Mouse (Mus musculus) CD4-positive helper T cell, adult 2 months (primary cell): ENCODE measurements around the gene Gne.

Experiments
- DNase-seq: peaks from one replicate; pipeline ENCODE4 v3.0.0-alpha.2; 2012; ENCODE audit warnings: low read depth, missing footprints, low spot score

The Gne gene

GRCm38 (mm10) chr4:44024241-44024640, 59.7 kb downstream of the Gne start:
- no peak for DNase-seq

GRCm38 (mm10) chr4:44023681-44024080, 60.3 kb downstream of the Gne start:
- no peak for DNase-seq

DNA sequence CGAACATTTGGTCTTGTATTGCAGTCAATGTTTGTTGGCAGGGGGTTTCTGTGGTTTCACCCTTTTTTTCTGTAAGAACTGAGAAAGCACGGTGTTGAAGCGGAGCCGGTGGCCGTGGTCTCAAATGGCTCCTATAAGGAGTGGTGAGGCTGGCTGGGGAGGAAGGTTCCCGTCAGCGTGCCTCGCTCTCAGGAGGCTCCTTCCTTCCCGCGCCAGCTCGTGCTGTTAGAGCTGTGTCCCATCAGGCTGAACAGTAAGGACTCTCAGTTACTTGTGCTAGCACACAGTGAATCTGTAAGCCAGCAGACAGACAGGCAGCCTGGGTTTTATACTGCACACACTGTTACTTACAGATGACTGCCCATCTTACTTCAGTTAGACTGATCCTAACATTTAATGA, 61.2 kb downstream of the Gne start:
- no peak for DNase-seq

DNA sequence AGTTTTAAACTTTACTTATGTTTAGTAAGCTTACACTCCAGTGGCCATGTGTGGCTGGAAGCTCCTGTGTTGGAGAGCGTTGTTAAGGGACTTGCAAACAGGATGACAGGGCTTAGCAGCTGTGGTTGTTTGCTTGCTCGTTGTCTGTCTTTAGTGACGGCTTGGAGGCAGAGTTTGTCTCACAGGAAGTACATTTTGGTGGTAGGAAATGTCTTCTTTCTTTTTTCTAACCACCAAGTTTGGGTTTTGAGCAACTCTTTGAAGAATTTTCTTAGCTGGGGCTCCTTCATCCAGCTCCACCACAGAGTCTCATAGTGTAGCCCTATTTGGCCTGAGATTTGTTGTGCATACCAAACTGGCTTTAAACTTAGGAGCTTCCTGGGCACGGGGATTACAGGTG, 61.7 kb downstream of the Gne start:
- peak; percentile 90 for DNase-seq

DNA sequence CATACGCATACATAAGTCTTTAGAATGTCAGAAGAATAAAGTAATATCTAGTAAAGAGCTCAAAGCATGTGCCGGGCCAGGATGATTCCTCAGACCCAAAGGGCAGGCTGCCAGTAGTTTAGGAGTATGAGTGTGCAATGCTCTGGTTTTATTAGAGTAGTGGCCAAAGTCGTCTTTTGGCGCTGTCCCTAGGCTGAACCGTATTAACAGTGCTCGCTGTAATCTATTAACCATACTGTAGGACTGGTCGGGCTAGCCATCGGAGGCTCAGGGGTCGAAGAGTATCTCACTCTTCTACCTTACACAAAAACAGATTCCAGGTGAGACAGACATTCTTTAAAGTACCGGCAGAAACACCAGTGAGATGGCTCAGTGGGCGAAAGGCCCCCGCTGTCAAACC, 67.2 kb downstream of the Gne start:
- DNase-seq: no peak

- no peak for DNase-seq
These were observed 67.9 kb downstream of the Gne start for GRCm38 (mm10) chr4:44016071-44016470.

DNA sequence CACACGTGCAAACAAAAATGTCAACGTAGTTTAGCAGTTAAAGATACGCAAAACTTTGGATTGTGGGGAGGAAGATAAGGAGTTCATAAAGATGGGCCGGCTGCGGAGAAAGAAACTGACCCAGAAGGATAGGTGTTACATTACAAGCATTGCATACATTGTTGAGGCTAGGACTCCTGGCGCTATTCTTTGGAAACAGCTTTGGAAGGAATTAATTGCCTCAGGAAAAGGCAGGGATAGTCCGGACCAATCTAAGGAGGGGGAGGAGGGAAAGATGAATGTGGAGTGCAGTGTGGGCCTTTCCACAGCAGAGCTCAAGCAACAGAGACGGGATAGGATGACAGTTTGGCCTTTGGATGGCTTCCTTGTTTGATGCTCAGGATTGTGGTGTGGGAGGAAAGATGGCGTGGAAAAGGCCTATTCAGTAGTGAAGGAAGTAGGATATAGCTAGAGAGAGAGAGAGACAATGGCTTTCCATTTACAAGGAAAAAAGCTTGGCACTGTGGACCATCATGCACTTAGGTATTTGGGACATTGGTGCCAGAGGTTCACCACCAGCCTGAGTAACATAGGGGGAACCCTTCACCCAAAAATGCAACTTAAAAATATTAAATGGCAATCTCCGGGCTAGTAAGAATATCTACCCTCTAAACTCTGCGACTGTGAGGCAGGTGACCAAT, 70.4 kb downstream of the Gne start:
- no peak for DNase-seq

DNA sequence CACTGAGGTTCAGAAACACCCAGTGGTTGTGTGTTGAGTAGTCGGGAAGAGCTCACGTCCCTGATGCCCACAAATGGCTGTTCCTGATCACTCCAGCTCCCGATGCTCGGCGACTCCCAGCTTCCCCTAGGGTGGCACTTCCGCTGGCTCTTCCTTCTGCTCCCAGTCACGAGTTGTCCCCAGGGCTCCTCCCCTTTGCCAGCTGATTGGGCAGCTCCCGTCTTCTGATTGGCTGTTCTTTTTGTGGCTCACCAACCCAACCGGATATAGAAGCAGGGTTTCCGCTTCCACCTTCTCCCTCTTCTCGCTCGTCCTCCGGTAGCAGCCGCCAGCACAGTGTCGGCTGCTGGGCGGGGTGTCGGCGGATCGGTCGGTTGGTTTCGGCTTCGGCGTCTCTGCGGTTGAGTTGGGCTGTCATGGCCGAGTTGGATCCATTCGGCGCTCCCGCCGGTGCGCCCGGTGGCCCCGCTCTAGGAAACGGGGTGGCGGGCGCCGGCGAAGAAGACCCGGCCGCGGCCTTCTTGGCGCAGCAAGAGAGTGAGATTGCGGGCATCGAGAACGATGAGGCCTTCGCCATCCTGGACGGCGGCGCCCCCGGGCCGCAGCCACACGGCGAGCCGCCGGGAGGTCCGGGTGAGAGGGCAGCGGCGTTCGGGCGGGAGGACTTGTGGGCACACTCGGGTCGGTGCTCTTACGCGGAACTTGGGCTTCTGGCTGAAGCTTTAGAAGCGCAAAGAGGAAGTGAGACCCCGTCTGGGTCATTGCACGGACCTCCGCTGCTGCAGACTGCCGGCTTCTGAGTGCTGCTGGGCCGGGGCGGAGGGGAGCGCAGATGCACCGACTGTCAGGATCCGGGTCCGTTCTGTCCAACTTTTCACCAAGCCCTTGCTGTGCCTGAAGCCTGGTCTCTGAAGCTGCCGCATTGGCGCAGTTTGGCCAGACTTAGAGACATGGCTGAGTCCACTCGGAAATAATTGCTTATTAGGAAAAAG, 71.3 kb downstream of the Gne start:
- DNase-seq: peak; percentile 94

DNA sequence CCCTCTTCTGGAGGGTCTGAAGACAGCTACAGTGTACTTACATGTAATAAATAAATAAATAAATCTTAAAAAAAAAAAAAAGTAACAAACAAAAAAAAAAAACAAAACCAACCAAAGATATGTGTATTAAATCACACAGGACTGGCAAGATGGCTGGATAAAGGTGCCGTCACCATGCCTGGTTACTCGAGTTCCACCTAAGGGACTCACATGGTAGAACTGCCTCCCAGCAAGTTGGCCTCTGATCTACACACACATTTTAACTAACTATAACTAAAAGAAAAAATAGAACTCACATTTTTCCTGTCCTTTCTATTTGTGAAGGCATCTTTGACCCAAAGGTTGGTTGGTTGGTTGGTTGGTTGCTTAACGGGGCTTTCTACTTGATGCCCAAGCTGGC, 72.2 kb downstream of the Gne start:
- DNase-seq: peak; percentile 23

DNA sequence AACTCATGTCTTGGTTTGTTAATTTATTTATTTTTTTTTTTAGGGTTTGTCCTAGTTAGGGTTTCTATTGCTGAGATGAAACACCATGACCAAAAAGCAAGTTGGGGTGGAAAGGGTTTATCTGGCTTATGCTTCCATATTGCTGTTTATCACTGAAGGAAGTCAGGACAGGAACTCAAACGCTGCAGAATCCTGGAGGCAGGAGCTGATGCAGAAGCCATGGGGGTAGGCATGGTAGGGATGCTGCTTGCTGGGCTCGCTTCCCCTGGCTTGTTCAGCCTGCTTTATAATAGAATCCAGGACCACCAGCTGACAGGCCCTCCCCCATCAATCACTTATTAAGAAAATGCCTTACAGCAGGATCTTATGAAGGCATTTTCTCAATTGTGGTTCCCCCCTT, 73.1 kb downstream of the Gne start:
- no peak for DNase-seq

GRCm38 (mm10) chr4:44010176-44010575, 73.8 kb downstream of the Gne start:
- DNase-seq: no peak

- DNase-seq: no peak
These were observed 79.2 kb downstream of the Gne start for GRCm38 (mm10) chr4:44004623-44005409.

- no peak for DNase-seq
These were observed 79.9 kb downstream of the Gne start, which contains the start of gene Clta for GRCm38 (mm10) chr4:44004126-44004525. Gene Clta (plus strand): TSS chr4:44004452.

GRCm38 (mm10) chr4:44003622-44004021, 80.4 kb downstream of the Gne start:
- no peak for DNase-seq

- DNase-seq: no peak
These were observed 89.6 kb downstream of the Gne start for GRCm38 (mm10) chr4:43994342-43994741.

- DNase-seq: no peak
These were observed 90.9 kb downstream of the Gne start for GRCm38 (mm10) chr4:43993072-43993471.

DNA sequence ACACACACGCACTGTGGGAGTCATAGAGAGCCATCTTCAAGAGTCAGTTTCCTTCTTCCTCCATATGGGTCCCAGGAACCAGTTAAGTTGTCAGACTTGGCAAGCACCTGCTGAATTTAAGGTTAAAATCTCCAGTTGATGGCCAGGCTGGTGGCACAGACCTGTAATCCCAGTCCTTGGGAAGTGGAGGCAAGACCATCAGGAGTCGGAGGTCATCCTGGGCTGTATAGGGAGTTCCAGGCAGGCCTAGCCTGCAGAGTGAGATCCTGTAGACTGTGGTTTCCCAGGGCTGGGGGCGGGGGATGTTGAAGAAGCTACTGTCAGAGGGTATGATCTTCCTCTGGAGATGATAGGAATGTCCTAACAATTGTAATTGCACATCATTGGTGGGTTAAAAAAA, 95.0 kb downstream of the Gne start:
- DNase-seq: no peak

- DNase-seq: no peak
These were observed 99.7 kb downstream of the Gne start for GRCm38 (mm10) chr4:43984326-43984725.
